In the genomic region with DNA sequence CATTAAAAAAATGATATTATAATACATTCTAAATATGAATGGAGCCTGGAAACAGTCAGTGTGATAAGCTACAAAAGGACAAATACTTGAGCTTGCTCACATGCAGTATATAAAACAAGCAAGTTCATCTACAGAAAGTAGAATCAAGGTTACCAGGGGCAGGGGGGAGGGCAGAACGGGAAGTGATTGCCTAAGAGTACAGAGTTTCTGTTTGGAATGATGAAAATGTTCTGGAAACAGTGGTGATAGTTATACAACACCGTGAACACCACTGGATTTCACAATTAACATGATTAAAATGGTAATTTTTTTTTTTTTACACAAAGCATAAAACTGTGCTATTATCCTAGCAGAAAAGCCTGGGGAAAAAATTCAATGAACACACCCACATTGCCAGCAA, we compare ENCODE assay signal across 25 mouse cellular contexts. TPM values are rescaled to one million over a fixed set of nuclear protein-coding genes. Genes with fewer than 3 reads are reported as not detected.
DNase-seq lines count a peak whose midpoint lies in the region.
"Had no signal": no experiment of that assay in that cellular context is flagged by ENCODE, and none has a peak within 500 bp of the region (broad histone marks: within the 10 kb centered on the region; RNA-seq: fewer than 3 reads in every experiment).

No protein-coding gene starts in this region.

- H3K27ac ChIP-seq in midbrain, embryonic 10.5 days (replicated peaks), result no peak overlapping the region
- H3K27ac ChIP-seq: embryonic facial prominence, embryonic 12.5 days; hindbrain, postnatal 0 days; limb, embryonic 12.5 days; midbrain, embryonic 15.5 days; stomach, embryonic 15.5 days had no signal

- H3K4me3 ChIP-seq in midbrain, embryonic 10.5 days, result no peak overlapping the region
- H3K4me3 ChIP-seq: embryonic facial prominence, embryonic 12.5 days; limb, embryonic 12.5 days; midbrain, embryonic 15.5 days; stomach, embryonic 15.5 days had no signal

- H3K27me3 ChIP-seq in midbrain, embryonic 10.5 days (ENCODE audit: low read depth, poor library complexity, severe bottlenecking), result no peaks in the 10 kb centered on the region
- H3K27me3 ChIP-seq: embryonic facial prominence, embryonic 12.5 days; limb, embryonic 12.5 days; midbrain, embryonic 15.5 days; stomach, embryonic 15.5 days had no signal

- peak; percentile 83 for DNase-seq in heart, adult 11 months
- no peak for DNase-seq in heart, adult 8-10 months (ENCODE audit: low spot score)
- DNase-seq in adipocyte (ENCODE audit: low spot score), result peak; percentile 90
- peak; percentile 22 for DNase-seq in gonadal fat pad, adult 2 months (ENCODE audit: low read depth)
- DNase-seq in lung, postnatal 14 days, result peak; percentile 19
- no peak for DNase-seq in testis, postnatal 10 days (ENCODE audit: low spot score)
- no peak for DNase-seq in midbrain, embryonic 10.5 days (ENCODE audit: low spot score)
- DNase-seq in B cell, adult 2 months, result no peak
- DNase-seq: cerebellum, adult 11-12 months; heart, postnatal 36 days; kidney, adult 18-20 months; spleen, adult 18-20 months had no signal

- H3K9me3 ChIP-seq in midbrain, embryonic 10.5 days (replicated peaks), result no peaks in the 10 kb centered on the region
- H3K9me3 ChIP-seq: embryonic facial prominence, embryonic 12.5 days; limb, embryonic 12.5 days; midbrain, embryonic 15.5 days; stomach, embryonic 15.5 days had no signal

- no peaks in the 10 kb centered on the region for H3K4me1 ChIP-seq in midbrain, embryonic 10.5 days
- H3K4me1 ChIP-seq: embryonic facial prominence, embryonic 12.5 days; limb, embryonic 12.5 days; midbrain, embryonic 15.5 days; stomach, embryonic 15.5 days had no signal

- WGBS in midbrain, embryonic 10.5 days, result 82% methylated on average over 2 of the region's 2 CpGs

- peaks cover 40% of the 10 kb centered on the region for H3K36me3 ChIP-seq in midbrain, embryonic 10.5 days
- H3K36me3 ChIP-seq: midbrain, embryonic 15.5 days had no signal

RNA-seq across cellular contexts. Expression of gene Gm20403, which starts 26.8 kb away (rescaled TPM):
- total RNA-seq in heart, adult 8-10 months (2022), result not detected
- polyA plus RNA-seq in gonadal fat pad, adult 2 months (2012; rRNA removed), result not detected in 2 replicates
- polyA plus RNA-seq in midbrain, embryonic 10.5 days (2016; fragmentation: Nextera tagmentation; extraction: Ambion mirVana), result not detected in 2 replicates
- total RNA-seq: gastrocnemius, adult 8-10 months; heart, postnatal 36 days; hindbrain, postnatal 0 days; layer of hippocampus, postnatal 10 days had no signal
- polyA plus RNA-seq: C2C12; cortical plate, adult 2 months; embryonic facial prominence, embryonic 12.5 days; heart, embryonic 11.5 days; hindbrain, postnatal 0 days; limb, embryonic 12.5 days; lung, embryonic 16.5 days; midbrain, embryonic 15.5 days; neural tube, embryonic 11.5 days; stomach, embryonic 15.5 days; thymus, postnatal 0 days had no signal

RNA-seq across cellular contexts. Expression of gene Baz1a, which starts 54.6 kb away (rescaled TPM):
- 1 to 10 TPM; 4.4 to 8.2 (median 7.9) TPM for total RNA-seq in heart, adult 8-10 months (2022)
- 4.6 and 5.4 TPM in 2 replicates for polyA plus RNA-seq in gonadal fat pad, adult 2 months (2012; rRNA removed)
- polyA plus RNA-seq in midbrain, embryonic 10.5 days (2016; fragmentation: Nextera tagmentation; extraction: Ambion mirVana), result 30.9 and 34.8 TPM in 2 replicates

Comparison
In these comparisons a context has a peak if more than half of its experiments do, and no peak if none do; other contexts are left out.
1. DNase-seq: peak in heart, adult 11 months (single experiment), adipocyte (single experiment), gonadal fat pad, adult 2 months (single experiment) and lung, postnatal 14 days (single experiment); none in heart, adult 8-10 months (single experiment), testis, postnatal 10 days (single experiment), midbrain, embryonic 10.5 days (single experiment) and B cell, adult 2 months (0 of 2).